Mouse (Mus musculus): ENCODE data around the gene Agl. TPM values are rescaled to one million over a fixed set of nuclear protein-coding genes. Genes with fewer than 3 reads are reported as not detected.
A peak's percentile ranks its signal among the peaks of the same experiment; 100 is the strongest.

Agl gene
- polyA plus RNA-seq, 1 experiment: 8.7 TPM

DNA sequence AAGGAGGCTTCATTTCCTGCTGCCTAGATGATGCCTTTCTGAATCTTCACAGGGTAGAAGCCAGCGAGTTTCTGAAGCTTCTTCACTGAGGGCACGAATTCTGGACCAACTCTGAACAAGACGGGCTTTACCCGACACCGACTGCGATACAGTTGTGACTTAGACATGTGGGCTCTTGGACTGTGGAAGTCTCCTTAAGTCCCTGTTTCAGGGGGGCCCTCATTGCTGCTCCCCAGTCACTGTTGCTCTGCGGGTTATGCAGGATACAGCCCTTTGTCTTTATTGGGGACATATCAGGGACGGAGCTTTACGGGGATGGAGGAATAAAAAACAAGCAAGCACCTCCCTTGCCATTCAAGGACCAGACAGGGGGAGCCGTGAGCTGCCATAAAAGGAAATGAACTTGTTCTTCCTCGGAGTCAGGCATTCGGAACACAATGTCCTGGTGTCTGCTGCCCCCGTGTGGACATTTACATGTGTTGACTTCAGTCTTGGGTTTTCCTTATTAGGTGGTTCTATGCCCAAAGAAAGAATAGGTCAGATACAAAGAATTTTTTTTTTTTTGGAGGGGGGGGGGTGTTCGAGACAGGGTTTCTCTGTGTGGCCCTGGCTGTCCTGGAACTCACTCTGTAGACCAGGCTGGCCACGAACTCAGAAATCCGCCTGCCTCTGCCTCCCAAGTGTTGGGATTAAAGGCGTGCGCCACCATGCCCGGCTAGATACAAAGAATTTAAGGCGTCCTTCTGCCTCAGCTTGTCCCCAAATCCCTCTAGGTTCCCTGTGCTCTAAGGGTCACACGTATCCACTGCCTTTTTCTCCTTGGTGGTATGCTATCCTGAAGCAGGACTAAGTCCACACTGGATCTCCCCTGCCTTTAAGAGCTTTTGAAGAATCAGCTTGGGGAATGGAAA, 28.1 kb upstream of the Agl start:
- H3K79me2 ChIP-seq (ENCODE audit: control insufficient read depth, insufficient read depth): no peaks in the 10 kb centered on the region
- no peak overlapping the region for H3K4me3 ChIP-seq (ENCODE audit: insufficient read depth, poor library complexity, severe bottlenecking)
- no peaks in the 10 kb centered on the region for H3K36me3 ChIP-seq (ENCODE audit: control insufficient read depth, insufficient read depth)
- no peak for TF ChIP-seq FOSL1 (IDR thresholded peaks at IDR 0.05; ENCODE audit: insufficient read depth, low read length, poor library complexity, severe bottlenecking)
- TF ChIP-seq CTCF (IDR thresholded peaks at IDR 0.05; ENCODE audit: control insufficient read depth, insufficient read depth, insufficient read length): peak; percentile 58
- no peaks in the 10 kb centered on the region for H3K27me3 ChIP-seq (ENCODE audit: control insufficient read depth, insufficient read depth, insufficient read length)
- H3K79me3 ChIP-seq (ENCODE audit: low read depth): no peaks in the 10 kb centered on the region
- peak overlapping the region; percentile 57 for H3ac ChIP-seq (ENCODE audit: control insufficient read depth, insufficient read length, low read depth)

DNA sequence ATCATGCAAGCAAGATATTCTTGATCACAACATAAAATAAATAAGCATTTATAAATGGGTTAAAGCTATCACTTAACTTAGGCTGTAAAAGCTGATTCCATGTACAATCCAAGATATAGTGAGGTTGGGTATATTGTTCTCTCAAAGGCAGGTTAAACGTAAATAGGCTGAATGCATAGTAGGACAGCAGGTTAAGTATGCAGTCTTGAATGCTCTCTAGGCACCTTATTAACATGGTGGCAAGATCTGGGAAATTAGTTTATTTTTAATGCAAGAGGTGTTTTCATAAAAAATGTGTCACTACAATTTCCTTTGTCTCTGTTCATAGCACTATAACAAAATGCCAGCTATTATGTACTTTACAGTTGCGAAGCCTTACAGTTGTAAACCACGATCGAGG, 27.4 kb upstream of the Agl start:
- Histone ChIP-seq H3ac (ENCODE audit: control insufficient read depth, insufficient read length, low read depth) (no peak overlapping the region), H3K27me3 (ENCODE audit: control insufficient read depth, insufficient read depth, insufficient read length) (no peaks in the 10 kb centered on the region), H3K79me2 (ENCODE audit: control insufficient read depth, insufficient read depth) (no peaks in the 10 kb centered on the region), H3K4me3 (ENCODE audit: insufficient read depth, poor library complexity, severe bottlenecking) (no peak overlapping the region), H3K79me3 (ENCODE audit: low read depth) (no peaks in the 10 kb centered on the region), H3K36me3 (ENCODE audit: control insufficient read depth, insufficient read depth) (no peaks in the 10 kb centered on the region)
- TF ChIP-seq FOSL1 (IDR thresholded peaks at IDR 0.05; ENCODE audit: insufficient read depth, low read length, poor library complexity, severe bottlenecking) (no peak), MYOD1 (IDR thresholded peaks at IDR 0.05; ENCODE audit: control insufficient read depth, insufficient read length, low read depth) (no peak), CTCF (IDR thresholded peaks at IDR 0.05; ENCODE audit: control insufficient read depth, insufficient read depth, insufficient read length) (no peak), USF1 (IDR thresholded peaks at IDR 0.05; ENCODE audit: low read depth) (no peak), CEBPB (IDR thresholded peaks at IDR 0.05; ENCODE audit: low read depth) (no peak), MAX (IDR thresholded peaks at IDR 0.05) (no peak), MYOG (IDR thresholded peaks at IDR 0.05; ENCODE audit: control insufficient read depth, extremely low read depth, insufficient read length) (no peak)

DNA sequence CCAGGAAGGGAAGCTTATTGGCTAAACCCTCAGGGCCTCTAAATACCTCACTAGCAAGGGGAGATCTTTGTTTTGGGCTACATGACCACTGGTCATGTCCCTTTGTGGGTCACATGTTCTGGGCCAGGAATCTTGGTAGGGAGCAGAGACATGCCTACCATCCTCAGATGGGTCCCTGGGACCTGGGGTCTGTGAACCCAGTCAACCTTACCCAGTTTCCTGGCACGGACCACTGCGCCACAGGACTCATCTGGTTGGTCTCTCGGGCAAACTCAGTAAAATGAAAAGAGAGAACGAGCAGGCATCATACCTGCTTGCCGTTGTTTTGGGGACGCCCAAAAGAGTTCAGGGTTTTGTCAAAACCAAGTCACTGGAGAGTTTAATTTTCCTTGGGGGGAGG, 26.3 kb upstream of the Agl start:
- H3K79me2 ChIP-seq (ENCODE audit: control insufficient read depth, insufficient read depth): no peaks in the 10 kb centered on the region
- H3K36me3 ChIP-seq (ENCODE audit: control insufficient read depth, insufficient read depth): no peaks in the 10 kb centered on the region
- no peaks in the 10 kb centered on the region for H3K79me3 ChIP-seq (ENCODE audit: low read depth)
- no peak overlapping the region for H3ac ChIP-seq (ENCODE audit: control insufficient read depth, insufficient read length, low read depth)
- no peak overlapping the region for H3K4me3 ChIP-seq (ENCODE audit: insufficient read depth, poor library complexity, severe bottlenecking)
- TF ChIP-seq FOSL1 (IDR thresholded peaks at IDR 0.05; ENCODE audit: insufficient read depth, low read length, poor library complexity, severe bottlenecking): no peak
- no peak for TF ChIP-seq MAX (IDR thresholded peaks at IDR 0.05)
- TF ChIP-seq MYOD1 (IDR thresholded peaks at IDR 0.05; ENCODE audit: control insufficient read depth, insufficient read length, low read depth): no peak
- TF ChIP-seq CEBPB (IDR thresholded peaks at IDR 0.05; ENCODE audit: low read depth): no peak
- TF ChIP-seq USF1 (IDR thresholded peaks at IDR 0.05; ENCODE audit: low read depth): no peak
- no peak for TF ChIP-seq MYOG (IDR thresholded peaks at IDR 0.05; ENCODE audit: control insufficient read depth, extremely low read depth, insufficient read length)
- no peak for TF ChIP-seq CTCF (IDR thresholded peaks at IDR 0.05; ENCODE audit: control insufficient read depth, insufficient read depth, insufficient read length)
- H3K27me3 ChIP-seq (ENCODE audit: control insufficient read depth, insufficient read depth, insufficient read length): no peaks in the 10 kb centered on the region

DNA sequence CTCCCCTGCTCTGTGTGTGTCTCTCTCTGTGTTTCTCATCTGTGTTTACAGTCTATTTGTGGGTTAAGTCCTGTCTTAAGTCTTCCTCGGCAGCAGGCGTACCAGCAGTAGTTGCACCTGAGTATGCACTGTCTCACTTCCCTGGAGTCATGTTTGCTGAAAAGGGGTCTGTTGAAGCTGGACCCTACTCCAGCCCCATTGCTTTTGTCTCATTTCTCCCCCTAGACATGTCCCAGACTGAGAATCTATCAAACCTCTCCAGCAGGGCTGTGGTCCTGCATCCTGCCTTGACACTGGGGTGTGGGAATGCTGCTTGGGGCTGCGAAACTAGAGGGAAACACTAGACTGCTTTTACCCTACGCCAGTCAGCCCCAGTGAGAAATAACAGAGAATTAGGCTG, 25.5 kb upstream of the Agl start:
- no peaks in the 10 kb centered on the region for H3K79me3 ChIP-seq (ENCODE audit: low read depth)
- no peaks in the 10 kb centered on the region for H3K27me3 ChIP-seq (ENCODE audit: control insufficient read depth, insufficient read depth, insufficient read length)
- no peak overlapping the region for H3K4me3 ChIP-seq (ENCODE audit: insufficient read depth, poor library complexity, severe bottlenecking)
- no peaks in the 10 kb centered on the region for H3K79me2 ChIP-seq (ENCODE audit: control insufficient read depth, insufficient read depth)
- no peak overlapping the region for H3ac ChIP-seq (ENCODE audit: control insufficient read depth, insufficient read length, low read depth)
- no peak for TF ChIP-seq FOSL1 (IDR thresholded peaks at IDR 0.05; ENCODE audit: insufficient read depth, low read length, poor library complexity, severe bottlenecking)
- no peak for TF ChIP-seq MYOD1 (IDR thresholded peaks at IDR 0.05; ENCODE audit: control insufficient read depth, insufficient read length, low read depth)
- TF ChIP-seq CEBPB (IDR thresholded peaks at IDR 0.05; ENCODE audit: low read depth): no peak
- no peak for TF ChIP-seq USF1 (IDR thresholded peaks at IDR 0.05; ENCODE audit: low read depth)
- no peak for TF ChIP-seq CTCF (IDR thresholded peaks at IDR 0.05; ENCODE audit: control insufficient read depth, insufficient read depth, insufficient read length)
- TF ChIP-seq MYOG (IDR thresholded peaks at IDR 0.05; ENCODE audit: control insufficient read depth, extremely low read depth, insufficient read length): no peak
- TF ChIP-seq MAX (IDR thresholded peaks at IDR 0.05): no peak
- no peaks in the 10 kb centered on the region for H3K36me3 ChIP-seq (ENCODE audit: control insufficient read depth, insufficient read depth)

DNA sequence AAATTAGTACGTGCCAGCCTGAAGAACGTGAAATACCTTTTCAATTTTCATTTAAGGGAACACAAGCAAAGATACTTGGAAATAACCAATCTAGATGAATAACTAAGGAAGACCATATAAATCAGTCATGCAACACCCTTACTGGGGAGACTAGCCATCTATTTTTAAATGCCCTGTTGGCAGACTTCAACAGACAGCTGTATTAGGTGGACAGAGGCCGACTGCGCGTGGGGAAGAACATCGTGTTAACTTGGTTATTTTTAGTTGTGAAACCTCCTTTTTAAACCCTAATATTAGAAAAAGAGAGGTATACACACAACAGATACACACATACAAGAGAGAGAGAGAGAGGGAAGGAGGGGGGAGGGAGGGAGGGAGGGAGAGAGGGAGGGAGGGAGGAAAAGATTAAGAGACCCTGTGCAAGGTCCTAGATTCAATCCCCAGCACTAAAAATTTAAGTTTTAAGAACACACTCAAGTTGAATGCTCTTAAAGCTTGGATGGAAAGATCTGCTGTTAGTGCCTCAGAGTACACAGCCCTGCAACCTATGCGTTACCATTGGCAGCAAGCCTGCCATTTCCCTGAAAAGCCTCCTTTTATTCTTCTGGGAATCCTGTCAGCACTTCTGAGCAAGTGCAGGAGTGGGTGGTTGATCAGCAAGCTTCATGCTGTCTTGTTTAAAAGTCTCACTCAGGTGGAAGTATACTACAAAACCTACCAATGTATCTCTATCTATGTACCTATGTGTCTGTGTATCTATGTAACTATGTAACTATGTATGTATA, 24.8 kb upstream of the Agl start:
- H3K4me3 ChIP-seq (ENCODE audit: insufficient read depth, poor library complexity, severe bottlenecking): no peak overlapping the region
- no peaks in the 10 kb centered on the region for H3K79me2 ChIP-seq (ENCODE audit: control insufficient read depth, insufficient read depth)
- TF ChIP-seq CEBPB (IDR thresholded peaks at IDR 0.05; ENCODE audit: low read depth) (no peak), MYOG (IDR thresholded peaks at IDR 0.05; ENCODE audit: control insufficient read depth, extremely low read depth, insufficient read length) (no peak), MYOD1 (IDR thresholded peaks at IDR 0.05; ENCODE audit: control insufficient read depth, insufficient read length, low read depth) (no peak), MAX (IDR thresholded peaks at IDR 0.05) (no peak), FOSL1 (IDR thresholded peaks at IDR 0.05; ENCODE audit: insufficient read depth, low read length, poor library complexity, severe bottlenecking) (no peak), CTCF (IDR thresholded peaks at IDR 0.05; ENCODE audit: control insufficient read depth, insufficient read depth, insufficient read length) (no peak)

More for the DNA sequence above, 24.8 kb upstream of the Agl start:
- H3ac ChIP-seq (ENCODE audit: control insufficient read depth, insufficient read length, low read depth): no peak overlapping the region
- H3K36me3 ChIP-seq (ENCODE audit: control insufficient read depth, insufficient read depth): no peaks in the 10 kb centered on the region
- H3K27me3 ChIP-seq (ENCODE audit: control insufficient read depth, insufficient read depth, insufficient read length): no peaks in the 10 kb centered on the region
- no peaks in the 10 kb centered on the region for H3K79me3 ChIP-seq (ENCODE audit: low read depth)
